Mouse (Mus musculus): ENCODE measurements around the gene Olfr1406.
"Not testable (repeated sequence)": the region's sequence is repeated elsewhere in the genome, so short reads cannot be mapped to it uniquely, and the experiment has no call there.

Gene Olfr1406

DNA sequence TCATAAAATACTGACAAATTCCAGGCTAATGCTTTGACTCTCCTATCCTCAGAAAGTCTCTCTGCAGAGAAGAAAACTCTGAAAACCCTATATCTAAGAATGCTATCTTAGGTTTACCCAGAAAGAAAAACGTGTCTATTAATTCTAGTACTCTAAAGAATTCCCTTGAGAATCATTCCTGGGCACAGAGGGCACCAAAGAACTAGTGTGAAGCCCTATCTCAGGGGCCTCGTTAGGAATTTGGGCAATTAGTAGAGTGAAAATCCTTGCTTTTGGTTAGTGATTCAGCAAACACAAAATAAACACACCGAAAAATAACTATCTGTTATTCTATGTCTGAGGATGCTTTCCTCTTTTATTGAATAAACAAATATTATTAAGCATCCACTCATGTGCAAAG lies at the start of gene Olfr1406:
Olfr1406 (minus strand) TSS at position 101 of the 400 bp plus-strand sequence.
- ATAC-seq (ENCODE audit: insufficient number of reproducible peaks, low FRiP score, low TSS enrichment), result no peak

DNA sequence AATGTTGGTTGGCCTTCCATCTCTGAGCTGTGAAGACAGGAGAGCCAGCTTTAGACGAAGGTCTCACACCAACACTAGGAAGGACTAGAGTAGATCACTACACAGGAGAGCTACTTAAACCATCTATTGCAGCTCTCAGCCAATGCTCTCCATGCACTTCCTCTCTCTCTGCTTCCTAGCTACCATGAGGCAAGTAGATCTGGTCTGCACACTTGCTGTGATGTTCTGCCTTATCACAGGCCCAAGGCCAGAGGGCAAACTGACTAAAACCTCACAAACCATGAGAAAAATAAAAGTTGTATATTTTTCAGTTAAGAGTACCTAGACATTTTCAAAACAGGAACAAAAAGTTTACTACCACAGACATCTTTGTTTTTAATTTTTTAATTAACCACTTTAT lies 46.6 kb upstream of the Olfr1406 start:
- ATAC-seq (ENCODE audit: insufficient number of reproducible peaks, low FRiP score, low TSS enrichment), result not testable (repeated sequence)

DNA sequence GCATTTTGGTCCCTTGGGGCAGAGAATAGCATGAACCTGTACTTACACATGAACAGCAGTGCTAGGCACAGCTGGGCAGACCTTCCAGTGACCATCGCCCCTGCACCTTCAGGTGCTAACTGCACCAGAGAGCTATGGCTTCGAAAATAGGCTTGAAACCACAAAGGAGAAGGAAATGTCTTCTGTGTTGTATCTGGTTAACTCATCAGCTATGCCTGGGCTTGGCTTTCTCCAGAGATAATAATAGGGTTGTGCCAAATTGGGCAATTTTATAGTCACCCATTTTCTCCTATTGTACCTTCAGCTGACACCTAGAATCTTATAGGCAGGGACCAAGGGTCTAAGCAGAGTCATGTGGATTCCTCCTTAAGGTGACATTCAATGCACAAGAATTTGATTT lies 36.6 kb upstream of the Olfr1406 start, which contains the start of gene Fcer1a:
Fcer1a (minus strand) TSS at position 134 of the 400 bp plus-strand sequence.
- ATAC-seq (ENCODE audit: insufficient number of reproducible peaks, low FRiP score, low TSS enrichment), result no peak

DNA sequence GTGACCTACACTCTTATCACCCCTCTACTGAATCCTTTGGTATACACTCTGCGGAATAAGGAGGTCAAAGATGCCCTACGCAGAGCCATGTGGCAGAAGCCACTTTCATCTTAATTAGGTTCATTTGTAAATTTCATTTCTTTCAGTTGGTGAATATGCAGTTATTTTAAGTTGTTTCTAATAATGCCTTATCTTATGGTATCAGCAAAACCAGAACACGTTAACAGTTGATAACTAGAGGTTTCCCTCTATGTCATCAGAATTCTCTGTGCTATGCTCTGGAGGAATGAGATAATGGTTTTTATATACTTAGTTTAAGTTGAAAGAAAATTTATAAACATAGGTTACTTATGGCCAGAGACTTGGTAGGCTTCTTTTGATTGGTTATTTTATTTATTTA lies 26.0 kb upstream of the Olfr1406 start:
- ATAC-seq (ENCODE audit: insufficient number of reproducible peaks, low FRiP score, low TSS enrichment), result no peak

DNA sequence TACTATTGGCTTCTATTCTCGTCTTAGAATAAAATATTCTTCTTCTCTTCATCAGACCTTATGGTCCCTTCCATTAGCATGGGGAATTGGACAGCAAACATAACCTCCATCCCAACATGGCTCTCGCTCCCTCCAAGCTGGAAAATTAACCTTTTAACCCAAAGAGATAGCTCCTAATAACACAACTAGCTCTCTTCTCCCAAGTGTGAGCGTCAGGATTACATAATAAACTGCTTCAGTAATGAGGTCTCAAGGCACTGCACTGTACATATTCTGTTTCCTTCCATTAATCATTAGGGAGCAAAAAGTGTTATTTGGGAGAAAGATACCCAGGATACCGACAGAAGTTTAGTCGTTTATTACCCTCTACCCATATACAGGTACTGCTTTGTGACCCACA lies 21.7 kb upstream of the Olfr1406 start, which contains the start of gene Olfr1404:
Olfr1404 (plus strand) TSS at position 301 of the 400 bp plus-strand sequence.
- ATAC-seq (ENCODE audit: insufficient number of reproducible peaks, low FRiP score, low TSS enrichment), result no peak

DNA sequence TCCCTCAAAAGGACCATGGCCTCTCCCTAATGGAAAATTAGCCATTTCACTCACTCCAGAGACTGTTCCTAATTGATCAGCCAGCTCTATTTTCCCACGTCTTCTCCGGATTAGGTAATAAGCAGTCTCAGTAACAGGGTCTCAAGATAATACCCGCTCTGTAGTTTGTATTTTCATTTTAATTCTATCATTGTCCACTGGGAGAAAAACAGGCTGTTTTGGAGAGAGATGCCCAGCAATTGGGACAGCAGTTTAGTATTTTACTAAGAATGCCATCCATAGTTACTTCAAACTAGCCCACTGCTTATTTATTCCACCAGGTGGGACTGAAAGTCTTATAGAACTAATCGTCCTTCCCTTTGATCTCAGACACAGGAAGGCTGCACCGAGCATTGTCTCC lies 7.1 kb upstream of the Olfr1406 start, which contains the start of gene Olfr218:
Olfr218 (plus strand) TSS at position 301 of the 400 bp plus-strand sequence.
- no peak for ATAC-seq (ENCODE audit: insufficient number of reproducible peaks, low FRiP score, low TSS enrichment)

DNA sequence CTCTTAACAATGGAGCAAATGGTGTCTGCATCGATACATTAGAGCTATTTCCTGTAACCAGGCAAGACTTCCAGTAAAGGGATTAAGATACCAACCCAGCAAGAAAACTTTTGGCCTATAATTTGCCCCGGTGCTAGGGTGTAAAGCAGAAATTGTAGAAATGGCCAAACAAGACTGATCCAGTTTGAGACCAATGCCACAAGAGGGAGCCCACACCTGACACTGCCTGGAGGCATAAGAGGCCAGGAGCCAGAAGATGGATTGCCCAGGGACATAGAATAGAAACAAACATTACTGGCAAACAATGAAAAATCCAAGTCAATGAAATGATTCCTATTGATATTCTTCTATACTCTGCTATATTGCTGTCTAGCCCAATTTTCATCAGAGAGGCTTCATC lies 5.9 kb upstream of the Olfr1406 start:
- no peak for ATAC-seq (ENCODE audit: insufficient number of reproducible peaks, low FRiP score, low TSS enrichment)

DNA sequence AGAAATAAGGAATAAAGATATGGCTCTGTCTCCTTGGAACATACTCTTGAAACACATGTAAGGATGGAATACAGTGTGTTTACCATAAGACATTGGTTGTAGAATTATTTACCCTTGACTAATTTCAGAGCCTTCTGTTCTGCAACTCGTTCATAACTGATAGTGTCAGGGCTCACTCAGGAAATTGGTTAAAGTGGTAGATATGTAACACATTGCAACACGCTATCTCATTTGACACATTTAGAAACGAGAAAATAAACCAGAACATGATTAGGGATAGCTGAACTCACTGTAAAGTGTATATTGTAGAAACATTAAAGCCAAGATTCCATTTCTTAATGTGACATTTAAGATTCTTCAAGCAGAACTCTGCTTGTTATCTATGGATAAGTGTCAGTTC lies 1.6 kb upstream of the Olfr1406 start:
- no peak for ATAC-seq (ENCODE audit: insufficient number of reproducible peaks, low FRiP score, low TSS enrichment)

DNA sequence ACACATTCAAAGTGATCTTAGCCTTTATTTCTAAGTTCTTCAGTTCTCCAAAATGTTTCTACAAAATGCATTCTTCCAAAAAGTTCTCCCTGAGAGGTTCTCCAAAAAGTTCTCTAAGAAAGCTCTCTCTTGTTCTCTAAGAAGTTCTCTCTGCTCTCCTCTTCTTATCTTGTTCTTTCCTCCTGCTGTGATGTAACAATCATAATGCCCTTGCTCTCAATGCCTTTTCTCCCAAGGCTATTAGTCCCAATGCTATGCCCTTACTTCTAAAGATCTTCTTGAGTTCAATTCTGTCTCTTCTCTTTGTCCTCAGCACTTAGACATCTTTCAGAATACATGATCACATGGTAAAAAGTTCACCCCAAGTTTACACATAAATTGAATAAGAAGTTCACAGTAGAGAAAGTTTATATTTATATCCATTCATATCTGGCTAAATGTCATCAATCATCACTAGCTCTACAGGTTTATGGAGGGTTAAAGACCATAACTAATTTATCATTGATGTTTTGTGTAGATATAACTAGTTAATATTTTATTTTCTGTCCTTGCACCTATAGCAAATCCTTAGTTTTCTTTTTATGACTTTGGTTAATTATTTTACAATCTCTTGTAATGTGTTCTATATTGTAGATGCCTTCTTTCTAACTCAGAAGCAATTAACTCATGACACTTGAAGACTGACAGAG lies 16.1 kb downstream of the Olfr1406 start:
- ATAC-seq (ENCODE audit: insufficient number of reproducible peaks, low FRiP score, low TSS enrichment), result no peak

DNA sequence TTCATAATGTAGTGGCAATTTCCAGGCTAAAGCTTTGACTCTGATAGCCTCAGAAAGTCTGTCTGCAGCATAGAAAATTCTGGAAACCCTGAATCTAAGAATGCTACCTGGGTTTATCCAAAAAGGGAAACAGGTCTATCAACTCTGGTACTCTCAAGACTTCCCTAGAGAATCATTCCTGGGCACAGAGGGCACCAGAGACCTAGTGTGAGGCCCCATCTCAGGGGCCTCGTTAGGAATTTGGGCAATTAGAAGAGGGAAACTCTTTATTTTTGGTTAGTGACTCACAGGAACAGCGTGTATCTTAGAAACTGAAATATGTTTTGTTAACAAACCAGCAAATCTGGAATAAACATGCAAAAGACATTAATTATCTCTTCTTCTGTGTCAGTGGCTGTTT lies 53.2 kb downstream of the Olfr1406 start, which contains the start of gene Olfr1408:
Olfr1408 (minus strand) TSS at position 101 of the 400 bp plus-strand sequence.
- ATAC-seq (ENCODE audit: insufficient number of reproducible peaks, low FRiP score, low TSS enrichment), result no peak

Data from cerebellum, adult (tissue).